Mouse (Mus musculus): ENCODE measurements at regions not wholly inside any gene's neighbourhood (a gene's known extent, or its start where the extent isn't known, plus 50 kb on each side); places are given as distances from the start of the nearest gene placed in this dataset.

DNA sequence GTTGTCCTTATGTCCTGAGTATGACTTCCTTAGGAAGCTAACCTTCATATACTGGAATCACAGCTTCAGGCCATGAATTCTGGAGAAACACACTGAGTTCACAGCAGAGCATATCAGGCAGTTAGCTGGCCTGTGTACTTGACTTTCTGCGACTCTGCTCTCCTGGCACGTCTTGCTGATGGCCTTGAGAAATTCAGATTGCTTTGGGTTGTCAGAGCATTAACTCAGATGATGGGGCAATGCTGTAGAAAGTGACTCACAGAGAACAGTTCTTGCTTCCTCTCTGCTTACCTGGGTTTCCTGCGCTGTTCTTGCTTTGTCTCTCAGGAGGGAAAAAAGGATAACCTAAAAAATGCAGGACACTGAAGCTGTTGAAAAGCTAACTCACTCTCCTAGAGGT, 187.3 kb downstream of the Usp46 start:
- Histone ChIP-seq H3K4me2 (replicated peaks; ENCODE audit: low read depth) (no peak overlapping the region), H3K27ac (ENCODE audit: low read depth, low read length) (no peak overlapping the region), H3K9me3 (ENCODE audit: control insufficient read depth) (no peaks in the 10 kb centered on the region), H3K36me3 (ENCODE audit: control insufficient read depth, insufficient read depth) (no peaks in the 10 kb centered on the region), H3K4me1 (replicated peaks; ENCODE audit: control insufficient read depth, insufficient read depth, low read length) (no peaks in the 10 kb centered on the region), H3K27me3 (replicated peaks; ENCODE audit: control insufficient read depth, insufficient read depth, low read length) (no peaks in the 10 kb centered on the region), H3K4me3 (ENCODE audit: low read depth, low read length) (no peak overlapping the region), H3K9ac (ENCODE audit: low read depth, low read length) (no peak overlapping the region)
- TF ChIP-seq CTCF (IDR thresholded peaks at IDR 0.05; ENCODE audit: low read depth), result no peak
- WGBS, result 70% methylated on average over 3 of the region's 3 CpGs
- ATAC-seq, result no peak

DNA sequence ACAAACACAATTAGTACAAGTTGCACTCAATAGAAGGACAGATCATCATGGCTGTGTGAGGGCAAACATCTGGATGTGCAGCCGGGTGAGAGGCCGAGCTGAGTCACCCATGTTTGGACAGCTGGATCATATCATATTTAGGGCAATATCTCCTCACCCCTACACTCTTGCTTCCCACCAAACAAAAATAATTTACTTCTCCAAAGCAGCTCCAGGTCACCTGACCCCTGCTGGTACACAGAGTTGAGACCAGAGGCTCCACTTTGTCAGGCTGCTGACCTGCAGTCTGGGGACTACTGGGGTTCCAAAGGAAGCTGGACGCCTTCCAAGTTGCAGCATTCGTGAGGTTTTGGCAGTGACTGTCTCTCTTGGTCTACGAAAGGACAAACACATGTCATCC, 186.3 kb downstream of the Usp46 start:
- H3K9me3 ChIP-seq (ENCODE audit: control insufficient read depth), result no peaks in the 10 kb centered on the region
- TF ChIP-seq CTCF (IDR thresholded peaks at IDR 0.05; ENCODE audit: low read depth), result peak; percentile 20; the same call in 1 of the 2 replicates
- H3K4me1 ChIP-seq (replicated peaks; ENCODE audit: control insufficient read depth, insufficient read depth, low read length), result no peaks in the 10 kb centered on the region
- no peak overlapping the region for H3K9ac ChIP-seq (ENCODE audit: low read depth, low read length)
- H3K36me3 ChIP-seq (ENCODE audit: control insufficient read depth, insufficient read depth), result no peaks in the 10 kb centered on the region
- H3K4me2 ChIP-seq (replicated peaks; ENCODE audit: low read depth), result no peak overlapping the region
- no peaks in the 10 kb centered on the region for H3K27me3 ChIP-seq (replicated peaks; ENCODE audit: control insufficient read depth, insufficient read depth, low read length)
- H3K4me3 ChIP-seq (ENCODE audit: low read depth, low read length), result no peak overlapping the region
- no peak overlapping the region for H3K27ac ChIP-seq (ENCODE audit: low read depth, low read length)
- WGBS, result 47% methylated on average over 5 of the region's 5 CpGs
- no peak for ATAC-seq

DNA sequence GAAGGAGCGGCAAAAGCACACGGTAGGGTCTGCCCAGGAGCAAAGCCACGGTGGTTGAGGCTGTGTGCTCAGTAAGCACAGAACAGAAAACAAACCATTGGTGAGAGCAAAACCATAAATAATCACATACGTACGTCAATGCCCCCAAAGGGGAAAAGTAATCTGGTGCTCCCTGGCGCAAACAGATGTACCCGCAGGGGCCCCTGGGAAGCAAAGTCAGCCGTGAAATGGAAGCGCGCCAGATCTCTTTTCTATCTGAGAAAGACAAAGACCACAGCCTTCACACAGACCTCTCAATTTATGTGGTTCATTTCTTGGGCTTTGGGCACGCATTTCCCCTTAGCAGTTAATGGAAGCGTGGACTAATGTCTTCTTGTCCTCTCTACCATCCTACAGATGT, 183.2 kb downstream of the Usp46 start:
- Histone ChIP-seq H3K27ac (ENCODE audit: low read depth, low read length) (no peak overlapping the region), H3K4me2 (replicated peaks; ENCODE audit: low read depth) (no peak overlapping the region), H3K9ac (ENCODE audit: low read depth, low read length) (no peak overlapping the region), H3K9me3 (ENCODE audit: control insufficient read depth) (no peaks in the 10 kb centered on the region), H3K27me3 (replicated peaks; ENCODE audit: control insufficient read depth, insufficient read depth, low read length) (no peaks in the 10 kb centered on the region), H3K4me1 (replicated peaks; ENCODE audit: control insufficient read depth, insufficient read depth, low read length) (no peaks in the 10 kb centered on the region), H3K36me3 (ENCODE audit: control insufficient read depth, insufficient read depth) (no peaks in the 10 kb centered on the region), H3K4me3 (ENCODE audit: low read depth, low read length) (no peak overlapping the region)
- no peak for ATAC-seq
- 74% methylated on average over 12 of the region's 12 CpGs for WGBS
- TF ChIP-seq CTCF (IDR thresholded peaks at IDR 0.05; ENCODE audit: low read depth), result no peak

DNA sequence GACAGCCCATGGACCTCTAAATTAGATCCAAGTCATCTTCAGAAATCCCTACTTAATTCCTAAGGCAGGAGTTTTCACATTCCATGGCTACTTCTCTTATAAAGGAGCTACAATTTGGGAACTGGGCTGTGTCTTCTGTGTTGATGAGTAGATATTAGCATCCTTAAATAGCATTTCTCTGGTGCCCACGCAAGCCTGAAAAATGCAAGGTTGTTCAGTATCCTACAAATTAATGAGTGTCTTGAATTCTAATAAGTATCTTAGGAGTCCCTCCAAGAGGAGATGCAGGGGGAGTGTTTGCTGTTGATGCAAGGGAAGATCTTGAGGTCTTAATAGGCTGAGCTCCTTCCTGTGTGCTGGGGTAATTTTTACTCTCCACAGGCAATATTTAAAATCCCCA, 182.5 kb downstream of the Usp46 start:
- ATAC-seq, result no peak
- H3K27ac ChIP-seq (ENCODE audit: low read depth, low read length), result no peak overlapping the region
- no peak overlapping the region for H3K4me2 ChIP-seq (replicated peaks; ENCODE audit: low read depth)
- H3K4me3 ChIP-seq (ENCODE audit: low read depth, low read length), result no peak overlapping the region
- H3K4me1 ChIP-seq (replicated peaks; ENCODE audit: control insufficient read depth, insufficient read depth, low read length), result no peaks in the 10 kb centered on the region
- TF ChIP-seq CTCF (IDR thresholded peaks at IDR 0.05; ENCODE audit: low read depth), result no peak
- no peaks in the 10 kb centered on the region for H3K36me3 ChIP-seq (ENCODE audit: control insufficient read depth, insufficient read depth)
- H3K9ac ChIP-seq (ENCODE audit: low read depth, low read length), result no peak overlapping the region
- 88% methylated on average over 1 of the region's 1 CpGs for WGBS
- no peaks in the 10 kb centered on the region for H3K9me3 ChIP-seq (ENCODE audit: control insufficient read depth)
- H3K27me3 ChIP-seq (replicated peaks; ENCODE audit: control insufficient read depth, insufficient read depth, low read length), result no peaks in the 10 kb centered on the region

DNA sequence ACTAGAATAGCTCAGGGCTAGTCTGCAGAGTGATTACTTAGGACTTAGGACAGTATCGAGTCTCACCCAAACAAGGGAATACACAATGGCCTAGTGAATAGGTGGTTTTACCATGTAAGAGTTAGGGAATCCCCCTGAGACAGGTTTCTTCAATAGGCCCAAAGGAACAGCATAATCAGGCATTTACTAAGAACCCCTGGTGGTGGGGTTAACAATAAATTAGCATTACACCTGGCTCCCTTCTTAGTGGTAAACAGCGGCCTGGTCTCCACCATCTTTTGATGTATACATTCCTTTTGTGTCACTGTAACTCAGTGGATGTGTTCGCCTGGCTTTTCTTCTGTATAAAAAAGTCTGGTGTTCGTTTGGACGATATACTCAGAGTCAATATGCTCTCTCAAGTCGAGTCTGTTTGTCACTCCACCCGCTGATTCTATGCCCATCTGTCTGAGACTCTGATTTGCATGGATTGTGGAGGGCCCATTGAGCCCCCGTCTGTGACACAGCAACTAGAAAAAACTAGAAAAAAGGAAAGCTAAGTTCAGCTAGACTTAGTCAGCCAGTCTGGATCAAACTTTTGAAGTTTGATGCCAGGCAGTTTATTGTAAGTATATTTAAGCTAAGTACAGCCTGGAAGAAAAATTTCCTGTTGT, 180.8 kb downstream of the Usp46 start:
- Histone ChIP-seq H3K27me3 (replicated peaks; ENCODE audit: control insufficient read depth, insufficient read depth, low read length) (no peaks in the 10 kb centered on the region), H3K4me3 (ENCODE audit: low read depth, low read length) (no peak overlapping the region), H3K27ac (ENCODE audit: low read depth, low read length) (no peak overlapping the region), H3K9me3 (ENCODE audit: control insufficient read depth) (no peaks in the 10 kb centered on the region), H3K4me1 (replicated peaks; ENCODE audit: control insufficient read depth, insufficient read depth, low read length) (no peaks in the 10 kb centered on the region), H3K9ac (ENCODE audit: low read depth, low read length) (no peak overlapping the region), H3K4me2 (replicated peaks; ENCODE audit: low read depth) (no peak overlapping the region), H3K36me3 (ENCODE audit: control insufficient read depth, insufficient read depth) (no peaks in the 10 kb centered on the region)
- TF ChIP-seq CTCF (IDR thresholded peaks at IDR 0.05; ENCODE audit: low read depth), result no peak
- 88% methylated on average over 8 of the region's 8 CpGs for WGBS
- no peak for ATAC-seq

DNA sequence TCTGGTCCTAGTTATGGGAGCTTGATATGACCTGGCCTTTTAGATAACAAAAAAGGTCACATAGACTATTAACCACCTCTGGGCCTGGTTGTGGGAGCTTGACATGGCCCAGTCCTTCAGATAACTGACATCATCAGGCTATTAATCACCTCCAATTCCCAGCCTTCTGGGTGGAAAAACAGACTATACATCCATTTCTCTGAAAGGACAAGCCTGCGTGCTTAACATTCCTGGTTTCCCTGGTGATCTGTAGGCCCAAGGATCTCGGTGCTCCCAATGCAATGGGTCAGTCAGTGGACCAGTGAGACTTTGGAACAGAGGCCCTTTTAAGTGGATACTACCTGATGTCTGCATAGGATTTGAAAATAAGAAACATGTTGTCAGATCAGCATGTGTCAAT, 179.8 kb downstream of the Usp46 start:
- no peak overlapping the region for H3K4me3 ChIP-seq (ENCODE audit: low read depth, low read length)
- no peak for ATAC-seq
- no peak overlapping the region for H3K4me2 ChIP-seq (replicated peaks; ENCODE audit: low read depth)
- H3K4me1 ChIP-seq (replicated peaks; ENCODE audit: control insufficient read depth, insufficient read depth, low read length), result no peaks in the 10 kb centered on the region
- no peak overlapping the region for H3K9ac ChIP-seq (ENCODE audit: low read depth, low read length)
- H3K27me3 ChIP-seq (replicated peaks; ENCODE audit: control insufficient read depth, insufficient read depth, low read length), result no peaks in the 10 kb centered on the region
- TF ChIP-seq CTCF (IDR thresholded peaks at IDR 0.05; ENCODE audit: low read depth), result no peak
- WGBS, result 61% methylated on average over 2 of the region's 2 CpGs
- H3K36me3 ChIP-seq (ENCODE audit: control insufficient read depth, insufficient read depth), result no peaks in the 10 kb centered on the region
- no peaks in the 10 kb centered on the region for H3K9me3 ChIP-seq (ENCODE audit: control insufficient read depth)
- H3K27ac ChIP-seq (ENCODE audit: low read depth, low read length), result no peak overlapping the region

DNA sequence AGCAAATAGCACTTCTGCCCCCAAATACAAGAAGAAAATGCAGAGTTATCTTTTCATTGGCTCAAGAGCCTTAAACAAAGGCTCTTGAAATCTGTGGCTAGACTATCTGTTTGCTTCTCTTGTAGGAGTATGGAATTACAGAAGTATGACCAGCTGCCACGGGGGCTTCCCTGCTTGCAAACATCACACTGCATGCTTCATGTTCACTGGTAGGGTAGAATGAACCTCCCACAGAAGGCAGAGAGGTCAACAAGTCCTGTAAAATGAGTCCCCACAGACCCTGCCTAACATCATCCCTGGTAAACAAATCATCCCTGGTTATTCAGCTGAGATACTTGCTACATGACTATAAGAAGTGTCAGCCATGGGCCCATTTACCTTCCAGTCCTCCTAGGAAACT, 178.9 kb downstream of the Usp46 start:
- H3K9ac ChIP-seq (ENCODE audit: low read depth, low read length), result no peak overlapping the region
- H3K27ac ChIP-seq (ENCODE audit: low read depth, low read length), result no peak overlapping the region
- no peaks in the 10 kb centered on the region for H3K36me3 ChIP-seq (ENCODE audit: control insufficient read depth, insufficient read depth)
- H3K4me2 ChIP-seq (replicated peaks; ENCODE audit: low read depth), result no peak overlapping the region
- ATAC-seq, result no peak
- 39% methylated on average over 1 of the region's 1 CpGs for WGBS
- H3K9me3 ChIP-seq (ENCODE audit: control insufficient read depth), result no peaks in the 10 kb centered on the region
- H3K4me3 ChIP-seq (ENCODE audit: low read depth, low read length), result no peak overlapping the region
- H3K4me1 ChIP-seq (replicated peaks; ENCODE audit: control insufficient read depth, insufficient read depth, low read length), result no peaks in the 10 kb centered on the region
- no peak for TF ChIP-seq CTCF (IDR thresholded peaks at IDR 0.05; ENCODE audit: low read depth)
- H3K27me3 ChIP-seq (replicated peaks; ENCODE audit: control insufficient read depth, insufficient read depth, low read length), result no peaks in the 10 kb centered on the region

Measured in intestine, postnatal 0 days (tissue).